Mouse (Mus musculus) inflammation-experienced regulatory T-cells, adult 6 months (primary cell): ENCODE measurements at regions not wholly inside any gene's neighbourhood (a gene's known extent, or its start where the extent isn't known, plus 50 kb on each side); places are given as distances from the start of the nearest gene placed in this dataset.
"Not testable (repeated sequence)": the region's sequence is repeated elsewhere in the genome, so short reads cannot be mapped to it uniquely, and the experiment has no call there.

Experiments used
- ATAC-seq: one replicate; pipeline ENCODE4 v1.8.0; 2017

DNA sequence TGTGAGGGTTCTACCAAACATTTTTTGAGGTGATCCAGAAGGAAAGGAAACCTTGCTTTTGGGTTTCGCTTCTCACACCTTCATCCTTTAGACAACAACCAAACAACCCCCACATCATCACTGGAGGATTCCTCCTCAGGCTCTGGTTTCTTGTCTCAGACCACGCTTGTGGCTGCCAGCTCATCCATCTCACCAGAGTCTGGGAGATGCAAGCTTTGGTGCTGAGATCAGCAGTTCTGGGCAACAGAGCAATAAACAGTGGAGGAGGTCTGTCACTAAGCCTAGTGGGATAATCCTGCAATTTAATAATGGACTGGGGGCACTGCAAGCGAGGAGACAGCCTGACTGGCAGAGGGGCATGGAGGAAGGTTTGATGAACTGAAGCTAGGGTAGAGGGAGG lies 146.3 kb upstream of the Camk1g start:
- ATAC-seq: no peak

- no peak for ATAC-seq
These were observed 144.0 kb upstream of the Camk1g start for GRCm38 (mm10) chr1:193513929-193514710.

DNA sequence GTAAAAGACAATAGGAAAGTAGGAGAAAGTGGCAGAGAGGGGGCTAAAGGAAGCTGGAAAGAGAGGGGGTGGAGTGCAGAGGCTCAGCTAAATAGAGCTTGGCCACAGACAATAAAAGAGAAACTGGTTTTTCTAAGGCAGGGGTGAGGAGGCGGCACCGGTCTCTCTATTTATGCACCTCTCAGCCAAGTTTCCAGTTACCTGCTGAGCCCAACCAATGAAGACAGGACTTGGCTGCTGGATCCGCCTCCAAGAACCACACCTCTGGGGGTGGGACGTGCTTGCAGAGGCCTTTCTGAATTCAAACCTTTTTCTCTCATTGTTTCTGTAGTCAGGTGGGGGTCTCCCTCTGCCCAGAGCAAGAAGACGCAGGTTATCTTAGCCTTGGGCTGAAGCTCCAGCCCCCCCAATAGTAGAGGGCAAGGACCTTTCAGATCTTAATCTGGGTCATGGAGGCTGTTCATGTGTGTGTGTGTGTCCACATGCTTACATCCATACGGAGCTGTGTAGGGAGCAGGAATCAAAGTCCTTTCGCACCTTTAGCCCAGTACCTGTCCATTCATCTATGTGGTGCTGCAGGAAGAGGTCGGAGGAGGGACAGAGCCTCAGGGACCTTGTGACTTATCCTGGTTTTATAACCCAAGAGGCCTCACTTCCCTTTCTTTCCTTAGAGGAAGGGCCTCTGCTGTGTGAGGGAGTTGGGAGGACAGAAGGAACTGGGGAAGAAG lies 140.1 kb upstream of the Camk1g start:
- no peak for ATAC-seq

DNA sequence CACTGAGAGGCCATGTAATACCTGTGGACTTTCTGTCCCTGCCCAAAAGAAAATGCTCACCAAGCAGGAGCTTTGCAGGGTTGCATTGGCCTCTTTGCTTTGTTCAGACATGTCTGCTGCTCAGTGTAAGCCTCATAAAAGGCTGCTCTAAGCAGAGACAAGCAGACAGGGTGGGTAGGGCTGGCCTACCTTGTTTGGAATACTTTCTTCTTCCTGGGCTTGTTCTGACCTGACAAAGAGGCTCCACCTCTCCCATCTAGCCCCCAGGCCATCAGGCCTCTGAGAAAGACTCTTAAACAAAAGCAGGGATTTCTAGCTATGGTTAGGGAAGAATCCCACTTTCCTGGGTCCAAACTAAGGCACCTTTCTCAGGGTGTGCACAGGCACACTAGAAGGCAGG lies 138.2 kb upstream of the Camk1g start:
- no peak for ATAC-seq

- no peak for ATAC-seq
These were observed 136.9 kb upstream of the Camk1g start for GRCm38 (mm10) chr1:193506991-193507390.

DNA sequence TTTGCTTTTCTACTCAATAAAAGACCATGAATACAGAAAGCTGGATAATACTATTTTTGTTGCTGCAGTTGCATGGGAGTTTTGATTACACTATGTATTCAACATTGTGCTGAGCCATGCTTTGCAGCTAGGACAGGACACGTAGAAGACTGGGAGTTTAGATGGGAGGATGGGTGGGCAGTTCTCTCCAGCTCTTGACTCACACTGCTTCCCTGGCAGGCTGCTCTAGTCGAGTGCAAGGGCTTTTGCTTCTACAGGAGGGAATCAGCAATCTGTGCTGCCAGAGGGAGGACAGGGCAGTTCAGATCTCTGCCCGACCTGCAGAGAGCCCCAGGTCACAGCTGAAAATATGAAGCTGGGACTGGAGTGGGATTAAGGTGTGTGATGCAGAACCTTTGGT lies 135.3 kb upstream of the Camk1g start:
- ATAC-seq: no peak

DNA sequence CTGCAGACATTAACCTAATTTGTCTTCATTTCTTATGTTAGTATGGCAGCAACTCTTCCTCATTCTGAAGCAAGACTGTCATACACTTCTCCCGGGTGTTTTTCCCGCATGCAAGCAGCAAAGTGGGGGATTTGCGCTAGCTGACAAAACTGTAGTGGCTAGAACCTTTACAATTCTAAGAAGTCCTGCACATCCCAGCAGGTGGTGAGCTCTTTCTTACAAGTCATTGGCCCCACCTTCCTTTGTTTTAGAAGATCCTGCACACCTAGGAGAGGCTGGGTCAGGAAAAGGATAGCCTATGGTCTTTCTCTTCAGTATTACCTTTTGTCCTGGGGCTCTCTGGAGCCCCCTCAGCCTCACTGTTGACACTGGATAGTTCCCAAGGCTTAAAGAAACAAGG lies 134.5 kb upstream of the Camk1g start:
- no peak for ATAC-seq

- no peak for ATAC-seq
These were observed 133.7 kb upstream of the Camk1g start for GRCm38 (mm10) chr1:193503624-193504325.

- ATAC-seq: no peak
These were observed 126.4 kb upstream of the Camk1g start for GRCm38 (mm10) chr1:193496265-193497183.

- no peak for ATAC-seq
These were observed 117.9 kb upstream of the Camk1g start for GRCm38 (mm10) chr1:193488039-193488438.

DNA sequence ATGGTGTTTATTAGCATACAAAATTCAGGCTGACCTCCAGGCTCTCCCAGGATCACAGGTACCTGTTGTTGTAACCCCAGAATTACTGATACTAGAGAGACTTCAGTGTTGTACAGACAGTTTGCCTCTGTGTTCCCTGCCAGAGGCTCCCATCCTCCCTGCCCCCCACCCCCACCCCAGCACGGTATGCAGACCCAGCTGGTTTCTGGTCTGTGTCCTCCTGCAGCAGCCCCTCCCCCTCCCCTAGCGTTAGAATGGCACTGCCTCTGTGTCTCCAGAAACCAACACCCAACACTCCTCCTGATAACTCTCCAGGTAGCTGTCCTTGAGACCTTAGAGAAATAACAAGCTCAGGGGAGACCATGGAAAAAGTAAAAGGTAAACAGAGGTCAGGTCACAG lies 116.6 kb upstream of the Camk1g start:
- ATAC-seq: not testable (repeated sequence)

- ATAC-seq: no peak
These were observed 114.9 kb upstream of the Camk1g start for GRCm38 (mm10) chr1:193484977-193485376.

- no peak for ATAC-seq
These were observed 107.2 kb upstream of the Camk1g start for GRCm38 (mm10) chr1:193477298-193477697.

- no peak for ATAC-seq
These were observed 106.7 kb upstream of the Camk1g start for GRCm38 (mm10) chr1:193476805-193477204.

DNA sequence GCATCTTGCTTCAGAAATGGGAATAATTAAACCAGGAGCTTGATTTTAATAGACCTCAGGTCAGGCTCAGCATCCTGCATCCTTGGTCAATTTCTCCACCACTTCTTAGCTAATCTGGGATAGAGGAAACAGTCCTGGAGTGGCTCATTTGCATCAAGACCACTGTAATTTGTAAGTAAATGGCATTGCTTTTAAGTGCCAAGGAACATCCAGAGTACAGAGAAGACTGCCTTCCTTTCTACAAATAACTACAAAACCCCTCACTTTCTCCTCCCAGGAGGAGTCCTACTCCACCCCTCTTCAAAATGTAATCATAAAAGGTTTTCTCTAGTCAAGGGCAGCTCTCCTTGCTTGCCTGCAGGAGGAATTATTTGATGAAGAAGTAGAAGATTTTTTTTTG lies 96.2 kb upstream of the Camk1g start:
- no peak for ATAC-seq

- no peak for ATAC-seq
These were observed 89.6 kb upstream of the Camk1g start for GRCm38 (mm10) chr1:193459735-193460134.

DNA sequence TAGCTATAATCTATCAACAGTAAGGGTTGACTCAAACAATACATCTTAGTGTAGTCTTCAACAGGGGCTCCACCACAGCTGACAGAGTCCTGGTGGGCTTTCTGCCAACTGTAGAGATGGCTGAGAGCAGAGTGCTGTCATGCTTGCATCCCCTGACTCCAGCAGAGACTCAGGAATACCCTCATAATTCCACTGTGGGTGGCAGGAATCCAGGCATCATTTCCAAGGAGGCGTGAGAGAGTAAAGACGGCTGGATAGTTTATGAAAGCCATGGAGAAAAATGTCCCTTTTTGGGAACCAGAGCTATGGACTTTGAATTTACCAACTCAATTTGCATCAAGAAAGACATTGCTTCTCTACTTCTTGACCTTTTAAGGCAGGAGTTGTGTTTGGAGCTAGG lies 87.8 kb upstream of the Camk1g start:
- no peak for ATAC-seq

DNA sequence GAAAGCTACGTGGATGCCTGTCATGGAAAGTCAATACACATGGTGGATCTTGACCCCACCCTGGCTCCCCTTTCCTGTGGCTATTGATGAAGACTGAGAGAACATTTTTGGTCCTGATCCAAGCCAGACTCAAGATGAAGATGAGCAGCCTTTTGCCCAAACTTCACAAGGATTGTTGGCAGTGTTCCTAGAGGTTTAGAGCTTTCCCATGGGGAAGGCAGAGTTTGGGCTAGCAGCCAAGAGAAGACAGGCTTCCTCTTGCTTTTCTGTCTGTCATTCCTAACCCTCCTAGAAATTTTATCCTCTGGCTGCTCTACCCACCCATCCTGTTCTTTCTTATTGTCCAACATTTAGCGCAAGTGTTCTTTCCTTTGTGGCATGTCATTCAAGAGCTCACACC lies 83.6 kb upstream of the Camk1g start:
- no peak for ATAC-seq

GRCm38 (mm10) chr1:193451471-193452135 lies 81.5 kb upstream of the Camk1g start:
- no peak for ATAC-seq

- no peak for ATAC-seq
These were observed 80.7 kb upstream of the Camk1g start for GRCm38 (mm10) chr1:193450814-193451213.

GRCm38 (mm10) chr1:193450201-193450600 lies 80.1 kb upstream of the Camk1g start:
- no peak for ATAC-seq
